Mouse (Mus musculus): ENCODE measurements at regions not wholly inside any gene's neighbourhood (a gene's known extent, or its start where the extent isn't known, plus 50 kb on each side); places are given as distances from the start of the nearest gene placed in this dataset.

DNA sequence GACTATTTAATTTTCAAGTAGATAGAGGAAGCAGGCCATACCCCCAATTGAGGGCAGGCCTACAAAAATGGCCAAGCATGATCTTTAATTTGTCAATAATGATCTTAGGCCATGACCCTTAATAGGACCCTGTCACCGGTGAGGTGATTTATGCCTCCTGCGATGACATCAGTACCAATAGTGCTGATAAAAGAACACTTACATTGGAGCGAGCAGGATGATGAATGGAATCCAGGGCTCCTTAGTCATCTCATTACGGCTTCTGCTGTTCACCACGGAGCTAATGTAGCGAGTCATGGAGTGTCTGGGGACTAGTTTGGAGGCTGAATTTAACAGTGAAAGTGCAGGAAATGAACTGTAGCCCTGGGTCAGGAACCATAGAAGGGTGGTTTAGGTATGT is 308.6 kb downstream of the En1 start:
- TF ChIP-seq CTCF (IDR thresholded peaks at IDR 0.05; ENCODE audit: borderline replicate concordance, insufficient read depth, low read depth, low read length): no peak
- TF ChIP-seq POLR2A (IDR thresholded peaks at IDR 0.05; ENCODE audit: borderline replicate concordance, insufficient read depth, low read length): no peak

Measured in cerebellum, adult 2 months (tissue).